Mouse (Mus musculus): ENCODE measurements around the gene Acsm3.

GRCm38 (mm10) chr7:119748761-119749160, 12.0 kb upstream of the Acsm3 start:
- TF ChIP-seq CTCF (IDR thresholded peaks at IDR 0.05; ENCODE audit: low read depth, low read length): no peak
- TF ChIP-seq POLR2A (IDR thresholded peaks at IDR 0.05; ENCODE audit: insufficient read depth, low read length): no peak

Measured in ES-Bruce4 (cell line).